Mouse (Mus musculus) kidney, adult 9 months (tissue): ENCODE data around the gene Lyst.
A peak's percentile ranks its signal among the peaks of the same experiment; 100 is the strongest.
"Not testable (repeated sequence)": the region's sequence is repeated elsewhere in the genome, so short reads cannot be mapped to it uniquely, and the experiment has no call there.

Experiments used
- DNase-seq: peaks from one replicate; pipeline ENCODE4 v3.0.0; 2022

The Lyst gene

DNA sequence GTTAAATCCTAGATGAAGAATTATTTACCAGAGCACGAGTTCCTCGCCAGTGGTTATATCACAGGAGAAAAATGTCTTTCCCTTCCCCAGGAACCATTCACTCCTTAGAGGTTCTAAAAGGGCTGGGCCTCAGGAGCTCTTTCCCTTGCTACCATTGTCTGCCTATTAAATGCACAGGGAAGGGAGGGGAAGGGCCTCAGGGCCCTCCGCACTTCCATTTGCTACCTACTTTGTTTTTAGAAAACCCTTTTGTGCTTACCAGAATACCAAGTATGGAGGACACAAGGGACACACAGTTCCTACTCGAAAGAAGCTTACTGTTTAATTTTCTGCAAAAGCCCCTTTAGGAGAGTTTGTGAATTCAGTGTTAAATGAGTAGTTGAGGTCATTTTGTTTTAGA lies 48.5 kb downstream of the Lyst start:
- DNase-seq = no peak

DNA sequence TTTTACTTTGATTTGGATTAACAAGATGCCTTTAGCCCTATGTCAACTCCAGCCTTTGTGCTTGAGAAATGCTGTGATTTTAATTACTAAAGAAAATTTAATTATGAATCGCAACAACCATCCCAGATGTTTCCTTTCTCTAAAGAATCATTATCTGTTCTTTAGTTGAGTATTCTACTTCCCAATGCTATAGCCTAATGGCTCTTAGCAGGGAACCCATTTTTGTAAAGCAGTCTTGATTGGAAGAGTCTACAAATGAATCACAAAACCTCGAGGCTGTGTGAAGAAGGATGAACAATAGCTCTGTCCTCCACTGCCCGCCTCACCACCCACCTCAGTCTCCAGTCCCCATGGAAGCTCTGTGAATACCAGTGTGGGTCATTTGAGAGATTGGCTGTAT lies 57.1 kb downstream of the Lyst start:
- no peak for DNase-seq

GRCm38 (mm10) chr13:13655453-13655852 lies 65.3 kb downstream of the Lyst start:
- DNase-seq = no peak

GRCm38 (mm10) chr13:13666103-13666502 lies 75.9 kb downstream of the Lyst start:
- DNase-seq = not testable (repeated sequence)

- no peak for DNase-seq
These were observed 80.5 kb downstream of the Lyst start for GRCm38 (mm10) chr13:13670669-13671068.

DNA sequence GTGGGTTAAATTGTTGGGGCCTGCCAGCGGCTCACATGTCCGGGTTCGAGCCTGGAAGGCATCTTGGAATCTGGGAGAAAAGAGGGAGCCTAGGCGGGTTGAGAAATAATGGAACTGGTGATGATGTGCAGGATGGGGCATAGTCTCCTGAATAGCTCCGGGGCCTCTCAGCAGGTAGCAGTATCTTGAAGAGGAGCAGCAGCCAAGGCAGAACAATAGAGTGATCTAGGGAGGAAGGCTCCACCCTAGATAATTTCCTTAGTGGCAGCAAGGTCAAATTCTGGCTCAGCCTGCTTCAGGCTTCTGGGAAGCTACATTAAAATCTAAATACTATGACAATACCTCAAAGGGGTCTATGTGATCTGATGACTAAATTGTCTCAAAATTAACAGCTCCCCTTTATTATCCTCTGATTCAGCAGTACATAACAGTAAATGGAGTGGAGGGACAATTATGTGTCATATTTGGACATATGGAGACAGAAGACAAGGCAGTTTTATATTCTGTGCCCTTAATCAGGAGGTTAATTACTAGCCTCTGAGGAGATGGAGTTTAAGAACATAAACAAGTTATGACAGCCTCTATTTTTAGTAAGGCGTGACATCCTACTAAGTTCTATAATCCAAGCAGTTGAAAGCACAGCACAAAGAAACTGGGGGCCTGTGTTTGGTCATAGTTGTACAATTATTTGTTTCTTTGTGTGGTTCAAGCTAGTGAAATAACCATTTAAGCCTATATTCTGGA lies 81.6 kb downstream of the Lyst start:
- no peak for DNase-seq

DNA sequence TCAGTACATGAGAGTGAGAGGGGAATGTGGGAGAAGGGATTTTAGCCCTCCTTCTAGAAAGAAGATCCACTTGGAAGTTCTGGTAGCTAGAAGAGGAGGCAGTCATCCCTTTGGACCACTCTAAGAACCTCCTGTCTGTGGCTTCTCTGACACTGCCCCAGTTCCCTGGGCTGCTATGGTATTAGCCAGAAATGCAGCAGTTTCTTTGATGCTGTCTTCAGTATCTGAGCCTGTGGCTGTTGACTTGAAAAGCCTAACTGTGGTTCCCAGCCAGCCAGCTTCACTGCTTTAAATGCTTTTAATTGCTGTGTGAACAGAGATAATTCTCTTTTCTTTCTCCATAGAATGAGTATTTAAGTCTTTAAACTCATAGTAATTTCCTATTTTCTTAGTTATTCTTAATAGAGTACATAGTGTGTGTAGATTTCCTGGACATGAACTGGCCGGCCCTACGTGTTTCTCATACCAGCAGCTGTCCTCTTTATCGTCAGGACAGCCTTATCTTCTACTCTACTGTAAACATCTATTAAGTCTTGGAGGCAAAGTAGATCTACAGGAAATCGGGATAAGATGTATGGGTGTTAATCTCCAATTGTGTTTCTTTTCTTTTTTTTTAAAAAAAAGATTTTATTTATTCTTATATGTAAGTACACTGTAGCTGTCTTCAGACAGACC lies 84.6 kb downstream of the Lyst start:
- no peak for DNase-seq

DNA sequence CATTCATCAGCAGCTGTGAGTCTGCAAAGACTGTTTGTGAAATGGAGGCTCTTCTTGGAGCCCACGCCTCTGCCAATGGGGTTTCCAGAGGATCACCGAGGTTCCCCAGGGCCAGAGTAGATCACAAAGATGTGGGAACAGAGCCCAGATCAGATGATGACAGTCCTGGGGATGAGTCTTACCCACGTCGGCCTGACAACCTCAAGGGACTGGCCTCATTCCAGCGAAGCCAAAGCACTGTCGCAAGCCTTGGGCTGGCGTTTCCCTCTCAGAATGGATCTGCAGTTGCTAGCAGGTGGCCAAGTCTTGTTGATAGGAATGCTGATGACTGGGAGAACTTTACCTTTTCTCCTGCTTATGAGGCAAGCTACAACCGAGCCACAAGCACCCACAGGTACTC lies 87.7 kb downstream of the Lyst start:
- DNase-seq = no peak

GRCm38 (mm10) chr13:13681642-13682041 lies 91.4 kb downstream of the Lyst start:
- no peak for DNase-seq

DNA sequence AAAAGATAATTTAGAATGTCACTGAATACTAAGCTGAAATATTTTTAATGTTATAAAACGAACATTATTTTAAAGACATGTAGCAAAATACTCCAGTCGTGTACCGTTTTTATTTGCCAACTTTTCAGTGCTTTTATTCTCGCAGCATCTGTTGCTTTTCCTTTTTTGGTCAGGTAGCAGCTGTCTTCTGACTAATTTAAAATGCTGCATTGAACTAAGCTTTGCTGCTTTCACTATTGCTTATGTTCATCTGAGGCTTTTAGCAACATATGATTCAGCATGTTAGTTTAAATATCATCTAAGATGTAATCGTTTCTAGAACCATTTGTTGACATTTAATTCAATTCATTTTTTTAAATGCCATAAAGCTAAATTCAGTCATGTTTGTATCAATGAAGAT lies 113.3 kb downstream of the Lyst start:
- no peak for DNase-seq

GRCm38 (mm10) chr13:13721435-13721834 lies 131.2 kb downstream of the Lyst start:
- not testable (repeated sequence) for DNase-seq

DNA sequence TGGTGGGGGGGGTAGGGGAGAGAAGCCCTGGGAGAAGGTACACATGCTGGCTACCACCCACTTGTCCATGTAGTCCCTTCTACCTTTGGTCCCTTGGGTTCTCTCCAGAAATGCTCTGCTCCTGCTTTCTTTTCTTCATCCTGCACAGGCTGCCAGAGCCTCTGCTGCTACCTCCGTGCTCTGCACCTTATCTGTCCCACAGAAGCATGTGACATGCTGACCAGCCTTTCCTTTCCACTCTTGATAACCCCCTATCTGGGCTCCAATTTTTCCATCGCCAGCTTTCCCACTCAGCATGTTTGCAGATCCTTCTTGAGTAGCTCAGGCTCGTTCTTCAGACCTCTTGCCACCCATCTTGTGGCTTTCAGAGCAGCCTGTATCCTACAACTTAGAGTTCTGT lies 133.1 kb downstream of the Lyst start:
- no peak for DNase-seq

DNA sequence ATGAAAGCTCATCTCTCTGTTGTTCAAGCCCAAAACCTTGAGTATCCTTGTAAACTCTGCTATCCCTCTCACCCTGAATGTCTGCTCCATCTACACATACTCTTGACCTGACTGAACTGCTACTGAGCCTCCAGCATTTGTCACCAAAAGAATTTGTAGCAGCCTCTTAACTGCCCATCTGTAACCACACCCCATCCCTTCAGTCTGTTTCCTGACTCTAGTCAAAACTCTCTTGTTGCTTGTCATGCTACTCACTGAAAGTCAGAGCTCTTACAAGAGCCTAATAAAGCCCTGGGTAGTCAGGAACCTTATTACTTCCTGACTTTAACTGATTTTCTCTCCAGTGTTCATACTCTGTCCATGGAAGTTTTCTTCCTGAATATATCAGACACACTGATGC lies 133.6 kb downstream of the Lyst start:
- no peak for DNase-seq

DNA sequence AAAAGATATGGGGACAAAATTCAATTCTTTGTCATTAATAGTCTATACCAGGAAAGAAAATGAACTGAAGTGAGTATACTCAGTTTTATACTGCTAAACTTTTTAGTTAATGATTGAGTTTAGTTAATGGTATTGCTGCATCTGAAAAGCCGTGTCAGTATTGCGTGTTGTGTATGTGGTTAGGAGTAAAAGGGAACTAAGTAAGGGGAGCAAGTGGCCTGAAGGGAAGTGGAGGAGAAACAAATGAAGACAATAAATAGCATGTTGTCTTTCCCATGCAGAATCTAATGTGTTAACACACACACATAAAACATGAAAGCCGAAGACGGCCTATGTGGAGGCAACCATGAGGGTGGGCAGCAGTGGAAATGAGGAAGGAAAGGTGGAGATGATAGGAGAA lies 149.0 kb downstream of the Lyst start:
- DNase-seq = no peak

DNA sequence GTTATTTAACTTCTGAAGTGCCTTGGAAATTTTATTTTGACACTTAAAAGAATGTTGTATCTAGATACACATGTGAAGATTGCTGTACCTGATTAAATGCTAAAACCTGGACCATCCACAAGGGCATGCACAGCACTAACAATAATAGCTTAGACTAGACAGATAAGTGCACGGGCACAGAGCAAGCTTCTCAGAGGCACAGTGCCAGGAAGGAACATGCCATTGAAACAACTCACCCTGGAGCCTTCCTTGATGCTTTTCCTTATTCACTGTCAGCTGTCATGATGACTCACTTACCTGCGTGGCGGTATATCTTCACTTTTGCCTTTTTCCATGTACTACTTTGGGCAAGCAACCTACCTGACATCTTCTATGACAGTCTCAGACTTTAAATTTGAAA lies 155.7 kb downstream of the Lyst start:
- DNase-seq = no peak

- peak; percentile 10 for DNase-seq
These were observed 185.7 kb downstream of the Lyst start for GRCm38 (mm10) chr13:13775778-13776494.

- no peak for DNase-seq
These were observed 186.9 kb downstream of the Lyst start for GRCm38 (mm10) chr13:13777052-13777451.

- no peak for DNase-seq
These were observed 187.5 kb downstream of the Lyst start for GRCm38 (mm10) chr13:13777696-13778095.

GRCm38 (mm10) chr13:13778837-13779458 lies 188.8 kb downstream of the Lyst start:
- DNase-seq = no peak

DNA sequence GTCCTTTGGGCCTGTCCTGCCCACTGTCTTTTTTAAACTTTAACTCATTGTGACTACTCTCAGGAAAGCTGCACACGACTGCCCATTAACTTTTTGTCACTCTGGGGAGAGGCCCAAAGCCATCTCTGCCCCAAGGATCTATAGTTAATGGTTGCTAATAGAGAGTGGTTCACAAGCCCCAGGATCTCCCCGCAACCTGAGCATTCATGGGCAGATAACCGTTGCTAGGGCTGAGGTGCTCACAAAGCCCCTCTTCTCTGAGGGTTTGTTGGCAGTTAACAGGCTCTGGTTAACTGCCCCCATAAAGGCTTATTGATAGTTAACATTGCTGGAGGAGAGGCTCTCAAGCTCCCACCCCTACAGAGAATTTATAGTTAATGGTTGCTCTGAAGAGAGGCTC lies 190.1 kb downstream of the Lyst start:
- no peak for DNase-seq

- DNase-seq = no peak
These were observed 190.8 kb downstream of the Lyst start for GRCm38 (mm10) chr13:13781026-13781425.

- no peak for DNase-seq
These were observed 193.1 kb downstream of the Lyst start for GRCm38 (mm10) chr13:13783296-13783695.

GRCm38 (mm10) chr13:13783894-13784419 lies 193.8 kb downstream of the Lyst start, which contains the start of gene Gng4:
TSS of gene Gng4 (plus strand) at chr13:13784059.
- no peak for DNase-seq
